Mouse (Mus musculus) limb, embryonic 14.5 days (tissue): ENCODE data around the gene Tmprss11b. TPM values are rescaled to one million over a fixed set of nuclear protein-coding genes. Genes with fewer than 3 reads are reported as not detected.
A peak's percentile ranks its signal among the peaks of the same experiment; 100 is the strongest.
"Not testable (repeated sequence)": the region's sequence is repeated elsewhere in the genome, so short reads cannot be mapped to it uniquely, and the experiment has no call there.

Source experiments
- ATAC-seq: fragments of 200-750 bp; cut with Nextera tagmentation; 2 replicates; pipeline ENCODE4 v1.8.0; 2017; ENCODE audit warnings: low read depth, moderate number of reproducible peaks, moderate TSS enrichment; ENCODE audit not compliant: low FRiP score
- DNase-seq: peaks from one replicate; pipeline ENCODE4 v3.0.0-alpha.2; 2015; ENCODE audit warnings: low spot score
- H3K27ac ChIP-seq: fragments of 300-500 bp; sonication (generic); replicated peaks from 2 replicates; pipeline ENCODE4 v1.5.1; 2014; ENCODE audit warnings: low read depth, mild to moderate bottlenecking, low read length, moderate library complexity, mixed read lengths
- H3K27me3 ChIP-seq: fragments of 300-500 bp; sonication (generic); 2 replicates; pipeline ENCODE4 v1.6.1; 2014; ENCODE audit warnings: low read length, mixed read lengths; ENCODE audit not compliant: control insufficient read depth, insufficient read depth
- H3K36me3 ChIP-seq: fragments of 300-500 bp; sonication (generic); 2 replicates; pipeline ENCODE4 v1.6.1; 2014; ENCODE audit warnings: mild to moderate bottlenecking, low read length, moderate library complexity, mixed read lengths; ENCODE audit not compliant: control insufficient read depth, insufficient read depth
- H3K4me1 ChIP-seq: fragments of 300-500 bp; sonication (generic); 2 replicates; pipeline ENCODE4 v1.6.1; 2014; ENCODE audit warnings: antibody characterized with exemption, low read length, mixed read lengths; ENCODE audit not compliant: control insufficient read depth, insufficient read depth
- H3K4me2 ChIP-seq: fragments of 300-500 bp; sonication (generic); replicated peaks from 2 replicates; pipeline ENCODE4 v1.6.1; 2014; ENCODE audit warnings: low read depth, mild to moderate bottlenecking, low read length, moderate library complexity; ENCODE audit not compliant: severe bottlenecking
- H3K4me3 ChIP-seq: fragments of 300-500 bp; sonication (generic); replicated peaks from 2 replicates; pipeline ENCODE4 v1.5.1; 2014; ENCODE audit warnings: low read length
- H3K9ac ChIP-seq: fragments of 300-500 bp; sonication (generic); 2 replicates; pipeline ENCODE4 v1.6.1; 2014; ENCODE audit warnings: mild to moderate bottlenecking, low read depth, low read length, moderate library complexity; ENCODE audit not compliant: severe bottlenecking
- H3K9me3 ChIP-seq: fragments of 300-500 bp; sonication (generic); 2 replicates; pipeline ENCODE4 v1.6.1; 2016; ENCODE audit warnings: low read length; ENCODE audit not compliant: control insufficient read depth
- POLR2A ChIP-seq: fragments of 200-500 bp; IDR thresholded peaks from 2 replicates; pipeline ENCODE4 v1.8.0; 2012; ENCODE audit warnings: inconsistent platforms, mild to moderate bottlenecking, moderate library complexity, borderline replicate concordance; ENCODE audit not compliant: insufficient read depth, insufficient read length; ENCODE audit errors: extremely low read depth
- WGBS: fragments of 180-500 bp; shearing (Covaris S2); extraction: QIAGEN DNeasy Blood & Tissue Kit; methylation state at CpG from one replicate; pipeline ENCODE4 v1.1.7; 2014; 5-methylcytosine and 5-hydroxymethylcytosine counted together
- polyA plus RNA-seq, 2 experiments: library from polyadenylated mRNA; depleted of rRNA in 1 of 2; stranded (reverse) in 1 of 2; unstranded in 1 of 2; fragments of >200 nt; fragmentation: Nextera tagmentation in 1 of 2; extraction: Ambion mirVana in 1 of 2; gene quantifications; 2 replicates each; pipeline versions ENCODE4 v1.2.1 to v1.2.3; 2012 to 2014

The Tmprss11b gene
- polyA plus RNA-seq, 2 experiments = 0.04 TPM; not detected in 1

GRCm38 (mm10) chr5:86684667-86685066 is 8.5 kb upstream of the Tmprss11b start:
- DNase-seq (peak; percentile 40), ATAC-seq (no peak)
- TF ChIP-seq POLR2A = no peak
- H3K9ac ChIP-seq = no peak overlapping the region
- no peaks in the 10 kb centered on the region for H3K36me3 ChIP-seq
- H3K4me3 ChIP-seq = no peak overlapping the region
- 56% methylated on average over 4 of the region's 4 CpGs for WGBS
- no peaks in the 10 kb centered on the region for H3K4me1 ChIP-seq
- H3K9me3 ChIP-seq = no peaks in the 10 kb centered on the region
- H3K4me2 ChIP-seq = no peak overlapping the region
- no peaks in the 10 kb centered on the region for H3K27me3 ChIP-seq
- H3K27ac ChIP-seq = no peak overlapping the region

- H3K36me3 ChIP-seq, H3K27me3 ChIP-seq, H3K9me3 ChIP-seq, ATAC-seq, H3K27ac ChIP-seq, H3K9ac ChIP-seq, H3K4me3 ChIP-seq, H3K4me2 ChIP-seq, H3K4me1 ChIP-seq: not testable (repeated sequence)
- DNase-seq = peak; percentile 38
- WGBS = 29% methylated on average over 4 of the region's 4 CpGs
Measured at GRCm38 (mm10) chr5:86649185-86649584, 27.0 kb downstream of the Tmprss11b start.

GRCm38 (mm10) chr5:86640795-86641194 is 35.4 kb downstream of the Tmprss11b start:
- Histone ChIP-seq H3K27ac (no peak overlapping the region), H3K27me3 (no peaks in the 10 kb centered on the region), H3K4me2 (no peak overlapping the region), H3K9ac (no peak overlapping the region), H3K4me1 (no peaks in the 10 kb centered on the region), H3K9me3 (no peaks in the 10 kb centered on the region), H3K36me3 (no peaks in the 10 kb centered on the region), H3K4me3 (no peak overlapping the region)
- 66% methylated on average over 3 of the region's 3 CpGs for WGBS
- DNase-seq = no peak
- no peak for TF ChIP-seq POLR2A
- ATAC-seq = no peak

- Histone ChIP-seq H3K4me2 (no peak within 1 kb of the TSS), H3K27me3 (no peaks in the 10 kb centered on the region), H3K4me3 (no peak within 1 kb of the TSS), H3K27ac (no peak within 1 kb of the TSS), H3K36me3 (no peaks in the 10 kb centered on the region), H3K4me1 (no peaks in the 10 kb centered on the region), H3K9ac (no peak within 1 kb of the TSS), H3K9me3 (no peaks in the 10 kb centered on the region)
- no peak for DNase-seq
- no peak for TF ChIP-seq POLR2A
- 54% methylated on average over 5 of the region's 5 CpGs for WGBS
- no peak for ATAC-seq
Measured at GRCm38 (mm10) chr5:86632324-86632723, 43.8 kb downstream of the Tmprss11b start, which contains the start of gene Tmprss11f. TSS of gene Tmprss11f (minus strand) at chr5:86632424.

- TF ChIP-seq POLR2A = no peak
- ATAC-seq (no peak), DNase-seq (no peak)
- Histone ChIP-seq H3K27ac (no peak overlapping the region), H3K4me3 (no peak overlapping the region), H3K27me3 (no peaks in the 10 kb centered on the region), H3K4me1 (no peaks in the 10 kb centered on the region), H3K9ac (no peak overlapping the region), H3K9me3 (no peaks in the 10 kb centered on the region), H3K36me3 (no peaks in the 10 kb centered on the region), H3K4me2 (no peak overlapping the region)
- WGBS = 63% methylated on average over 2 of the region's 2 CpGs
Measured at GRCm38 (mm10) chr5:86630700-86631099, 45.5 kb downstream of the Tmprss11b start.

GRCm38 (mm10) chr5:86621778-86622177 is 54.4 kb downstream of the Tmprss11b start:
- H3K4me3 ChIP-seq = no peak overlapping the region
- no peak for ATAC-seq
- no peaks in the 10 kb centered on the region for H3K4me1 ChIP-seq
- H3K36me3 ChIP-seq = no peaks in the 10 kb centered on the region
- no peak for DNase-seq
- no peaks in the 10 kb centered on the region for H3K27me3 ChIP-seq
- H3K9me3 ChIP-seq = no peaks in the 10 kb centered on the region
- WGBS = 78% methylated on average over 1 of the region's 1 CpGs
- no peak for TF ChIP-seq POLR2A
- H3K4me2 ChIP-seq = no peak overlapping the region
- no peak overlapping the region for H3K27ac ChIP-seq
- no peak overlapping the region for H3K9ac ChIP-seq

Other genes with a start within 250 kb of the Tmprss11b start
- not detected in 2 replicates for gene Tmprss11a, start 207.4 kb downstream of the Tmprss11b start, polyA plus RNA-seq (2012; rRNA removed)
- not detected in 2 replicates for gene Tmprss11a, start 207.4 kb downstream of the Tmprss11b start, polyA plus RNA-seq (2014; fragmentation: Nextera tagmentation; extraction: Ambion mirVana)
- gene Tmprss11g, start 157.8 kb downstream of the Tmprss11b start, polyA plus RNA-seq (2012; rRNA removed) = not detected in 2 replicates
- gene Tmprss11g, start 157.8 kb downstream of the Tmprss11b start, polyA plus RNA-seq (2014; fragmentation: Nextera tagmentation; extraction: Ambion mirVana) = not detected in 2 replicates
- gene Tmprss11f, start 43.9 kb downstream of the Tmprss11b start, polyA plus RNA-seq (2012; rRNA removed) = 0.01 and 0.03 TPM in 2 replicates
- 0.10 and 0.12 TPM in 2 replicates for gene Tmprss11f, start 43.9 kb downstream of the Tmprss11b start, polyA plus RNA-seq (2014; fragmentation: Nextera tagmentation; extraction: Ambion mirVana)
- gene Tmprss11e, start 69.5 kb upstream of the Tmprss11b start, polyA plus RNA-seq (2012; rRNA removed) = 0.03 TPM in 1 of 2 replicates, not detected in the other
- gene Tmprss11e, start 69.5 kb upstream of the Tmprss11b start, polyA plus RNA-seq (2014; fragmentation: Nextera tagmentation; extraction: Ambion mirVana) = 0.12 TPM in 1 of 2 replicates, not detected in the other
- 67.0 and 78.2 TPM in 2 replicates for gene Ythdc1, start 127.9 kb upstream of the Tmprss11b start, polyA plus RNA-seq (2012; rRNA removed)
- 45.7 and 51.1 TPM in 2 replicates for gene Ythdc1, start 127.9 kb upstream of the Tmprss11b start, polyA plus RNA-seq (2014; fragmentation: Nextera tagmentation; extraction: Ambion mirVana)
- 0.05 TPM in 1 of 2 replicates, not detected in the other for gene Ugt2b34, start 230.6 kb upstream of the Tmprss11b start, polyA plus RNA-seq (2012; rRNA removed)
- gene Ugt2b34, start 230.6 kb upstream of the Tmprss11b start, polyA plus RNA-seq (2014; fragmentation: Nextera tagmentation; extraction: Ambion mirVana) = not detected in 2 replicates